Mouse (Mus musculus) myocyte (in vitro differentiated cells): ENCODE data around the gene Gm20422.

Experiments used
- CEBPB ChIP-seq: IDR thresholded peaks from 2 replicates; pipeline ENCODE4 v1.6.1; 2011; ENCODE audit warnings: mild to moderate bottlenecking, moderate library complexity; ENCODE audit not compliant: poor library complexity, insufficient read depth, severe bottlenecking
- MAX ChIP-seq: IDR thresholded peaks from one replicate; pipeline ENCODE4 v1.6.1; 2011; ENCODE audit warnings: low read depth, mild to moderate bottlenecking, control low read depth
- MYOD1 ChIP-seq, 3 experiments: IDR thresholded peaks; one replicate each; pipeline ENCODE4 v1.6.1; 2011; ENCODE audit warnings: control low read depth in 2 of 3, low read depth in 2 of 3, mild to moderate bottlenecking in 2 of 3, moderate library complexity in 1 of 3; ENCODE audit not compliant: insufficient read length in 2 of 3, control insufficient read depth in 1 of 3
- POLR2A ChIP-seq: IDR thresholded peaks from one replicate; pipeline ENCODE4 v1.6.1; 2011; ENCODE audit warnings: low read depth, mild to moderate bottlenecking, control low read depth, moderate library complexity; ENCODE audit not compliant: insufficient read length
- POLR2AphosphoS2 ChIP-seq: IDR thresholded peaks from one replicate; pipeline ENCODE4 v1.6.1; 2011; ENCODE audit warnings: low read depth, control low read depth; ENCODE audit not compliant: insufficient read length
- TCF12 ChIP-seq: IDR thresholded peaks from one replicate; pipeline ENCODE4 v1.6.1; 2011; ENCODE audit warnings: mild to moderate bottlenecking, control low read depth; ENCODE audit not compliant: poor library complexity, insufficient read depth, severe bottlenecking
- USF1 ChIP-seq: IDR thresholded peaks from one replicate; pipeline ENCODE4 v1.6.1; 2011; ENCODE audit warnings: low read depth, mild to moderate bottlenecking, control low read depth, moderate library complexity

DNA sequence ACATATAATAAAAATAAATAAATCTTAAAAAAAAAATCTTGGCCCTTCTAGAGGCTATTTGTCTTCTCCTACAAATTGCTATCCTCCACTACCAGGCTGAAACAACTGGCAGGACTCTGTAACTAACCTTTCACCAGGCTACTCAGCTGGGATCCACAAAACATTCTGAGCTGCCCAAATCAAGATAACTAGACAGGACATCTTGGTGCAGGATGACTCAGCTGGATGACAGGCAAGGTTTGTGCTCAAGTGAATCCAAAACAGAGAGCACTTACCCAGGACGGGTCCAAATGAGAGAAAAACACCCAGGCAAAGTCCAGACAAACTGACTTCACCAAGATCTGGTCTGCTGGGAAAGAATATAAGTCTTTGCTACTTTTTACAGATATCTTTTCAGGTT lies 39.2 kb downstream of the Gm20422 start:
- TF ChIP-seq CEBPB: no peak
- no peak for TF ChIP-seq USF1
- TF ChIP-seq POLR2A: no peak
- no peak for TF ChIP-seq MYOD1 (IDR thresholded peaks at IDR 0.05; ENCODE audit: control insufficient read depth in 1 of 3, insufficient read length in 2 of 3, low read depth in 2 of 3)
- no peak for TF ChIP-seq POLR2AphosphoS2
- TF ChIP-seq TCF12: no peak
- no peak for TF ChIP-seq MAX
